Mouse (Mus musculus): ENCODE measurements at regions not wholly inside any gene's neighbourhood (a gene's known extent, or its start where the extent isn't known, plus 50 kb on each side); places are given as distances from the start of the nearest gene placed in this dataset.

DNA sequence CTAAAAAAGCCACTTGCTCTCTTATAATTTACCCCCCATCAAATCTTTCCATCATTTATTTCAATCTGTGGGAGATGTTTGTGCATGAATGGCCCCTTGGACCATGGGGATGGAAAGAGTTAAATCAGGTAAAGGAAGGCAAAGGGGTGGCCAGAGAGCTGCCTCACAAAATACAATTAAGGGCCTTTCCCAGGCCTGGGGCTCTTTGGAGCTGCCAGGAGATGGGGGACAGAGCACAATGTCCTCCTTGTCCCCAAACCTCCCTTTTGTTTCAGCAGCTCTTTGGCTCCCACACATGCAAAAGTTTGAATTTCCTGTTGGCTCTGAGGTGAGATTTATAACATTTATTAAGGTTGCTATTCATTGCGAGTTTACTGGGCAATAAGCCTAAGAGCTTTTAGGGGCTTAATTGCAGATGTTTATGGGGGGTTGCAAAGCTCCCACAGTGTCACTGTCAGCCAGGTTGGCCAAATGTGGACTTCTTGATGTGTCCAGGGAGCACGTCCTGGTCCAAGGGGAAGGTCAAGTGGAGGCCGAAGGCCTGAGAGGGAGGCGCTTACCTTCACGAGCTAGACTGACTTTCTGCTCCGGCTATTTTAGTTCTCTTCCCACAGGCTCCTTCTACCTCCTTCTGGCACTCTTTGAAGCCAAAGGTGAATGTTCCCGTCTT lies 628.5 kb downstream of the Lmo4 start:
- no peak for DNase-seq

DNA sequence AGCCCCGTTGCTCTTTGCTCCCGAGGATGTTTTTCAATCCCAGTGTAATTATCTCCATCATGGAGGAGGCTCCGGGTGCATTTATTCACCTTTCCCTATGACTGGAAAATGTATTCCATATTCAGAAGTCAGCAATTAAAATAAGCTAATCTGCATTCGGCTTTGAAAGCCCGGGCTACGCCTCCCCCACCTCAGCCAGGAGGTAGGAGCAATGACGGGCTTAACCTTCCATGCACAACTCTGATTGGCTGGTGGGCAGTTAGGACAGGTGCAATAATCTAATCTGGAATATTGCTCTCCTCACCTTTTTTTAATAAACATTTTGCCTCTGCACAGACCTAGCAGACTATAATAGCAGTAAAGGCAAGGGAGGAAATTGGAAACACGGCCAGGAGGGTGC lies 629.3 kb downstream of the Lmo4 start:
- DNase-seq: no peak

- no peak for DNase-seq
Measured at GRCm38 (mm10) chr3:143574035-143574864, 630.8 kb downstream of the Lmo4 start.

DNA sequence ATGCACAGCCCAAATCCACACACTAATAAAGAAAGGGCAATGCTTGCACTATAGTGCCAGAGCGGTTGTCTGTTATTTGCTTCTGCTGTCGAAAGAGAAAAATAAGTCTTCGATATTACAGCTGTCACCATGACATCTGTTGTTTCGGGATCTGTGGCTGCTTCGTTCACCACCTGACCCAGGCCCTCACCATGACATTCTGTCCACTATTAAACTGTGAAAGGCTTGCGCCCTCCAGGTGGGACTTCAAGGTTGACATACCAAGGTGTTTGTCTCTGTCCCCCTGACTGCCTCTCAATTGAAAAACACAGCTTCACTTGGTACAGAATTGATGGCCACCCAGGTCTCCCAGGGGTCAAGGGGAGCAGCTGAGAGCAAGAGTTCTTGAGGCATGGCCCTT lies 635.1 kb downstream of the Lmo4 start:
- DNase-seq: no peak

GRCm38 (mm10) chr3:143565067-143565466 lies 640.0 kb downstream of the Lmo4 start:
- no peak for DNase-seq

GRCm38 (mm10) chr3:143542811-143543210 lies 661.0 kb upstream of the Pkn2 start:
- DNase-seq: no peak

- DNase-seq: no peak
Measured at GRCm38 (mm10) chr3:143527982-143528381, 646.2 kb upstream of the Pkn2 start.

DNA sequence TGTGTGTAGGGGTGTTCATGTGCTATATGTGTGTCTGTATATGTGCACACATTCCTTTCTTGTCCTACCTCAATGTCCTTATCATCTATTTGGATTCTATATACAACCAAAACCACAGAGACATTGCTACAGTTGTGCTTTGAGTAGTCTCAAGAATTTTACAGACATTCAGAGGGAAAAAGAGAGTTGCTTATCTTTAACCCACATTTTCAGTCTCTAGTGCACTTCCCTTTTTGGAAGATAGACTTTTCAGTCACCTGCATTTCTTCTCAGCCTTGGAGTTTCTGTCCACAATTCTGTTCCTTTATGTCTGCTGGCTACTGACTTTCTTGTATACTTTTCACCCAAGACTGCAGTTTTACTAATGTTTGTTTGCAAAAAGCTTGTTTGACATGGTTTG lies 645.5 kb upstream of the Pkn2 start:
- DNase-seq: no peak

- no peak for DNase-seq
Measured at GRCm38 (mm10) chr3:143512517-143513249, 630.9 kb upstream of the Pkn2 start.

GRCm38 (mm10) chr3:143509531-143509930 lies 627.7 kb upstream of the Pkn2 start:
- no peak for DNase-seq

- DNase-seq: peak; percentile 44 to 51
Measured at GRCm38 (mm10) chr3:143508280-143508679, 626.5 kb upstream of the Pkn2 start.

- no peak for DNase-seq
Measured at GRCm38 (mm10) chr3:143501017-143501416, 619.2 kb upstream of the Pkn2 start.

GRCm38 (mm10) chr3:143495389-143495788 lies 613.6 kb upstream of the Pkn2 start:
- DNase-seq: no peak

DNA sequence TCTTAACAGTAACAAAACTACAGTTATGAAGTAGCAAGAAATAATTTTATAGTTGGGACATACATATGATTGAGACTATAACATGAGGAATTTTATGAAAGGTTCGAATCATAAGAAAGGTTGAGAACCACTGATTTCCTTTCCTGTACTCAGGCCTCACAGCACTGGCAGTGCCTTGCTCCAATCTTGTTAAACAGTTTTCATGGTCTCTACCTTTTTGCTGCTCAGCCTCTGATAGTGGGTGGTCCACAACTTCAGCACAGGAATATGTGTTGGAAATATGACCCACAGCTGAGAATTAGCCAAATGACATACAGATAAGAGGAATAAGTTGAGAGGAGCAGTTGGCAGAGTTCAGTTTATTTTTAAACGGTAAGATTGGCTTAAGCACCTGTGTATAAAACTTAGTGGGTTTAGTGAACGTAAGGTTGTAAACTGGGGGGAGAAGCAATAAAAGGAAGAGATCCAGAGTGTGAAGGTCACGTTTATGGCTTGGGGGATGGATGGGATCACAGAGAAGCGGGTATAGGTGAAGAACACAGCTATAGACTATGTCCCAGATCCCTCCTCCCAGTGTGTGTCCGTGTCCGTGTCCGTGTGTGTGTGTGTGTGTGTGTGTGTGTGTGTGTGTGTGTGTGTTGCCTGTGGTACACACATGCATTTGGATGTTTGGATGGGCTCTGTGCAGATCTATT lies 596.3 kb upstream of the Pkn2 start:
- DNase-seq: no peak

- no peak for DNase-seq
Measured at GRCm38 (mm10) chr3:143475461-143475860, 593.7 kb upstream of the Pkn2 start.

- DNase-seq: no peak
Measured at GRCm38 (mm10) chr3:143447005-143447709, 565.4 kb upstream of the Pkn2 start.

- no peak for DNase-seq
Measured at GRCm38 (mm10) chr3:143417401-143417800, 535.6 kb upstream of the Pkn2 start.

DNA sequence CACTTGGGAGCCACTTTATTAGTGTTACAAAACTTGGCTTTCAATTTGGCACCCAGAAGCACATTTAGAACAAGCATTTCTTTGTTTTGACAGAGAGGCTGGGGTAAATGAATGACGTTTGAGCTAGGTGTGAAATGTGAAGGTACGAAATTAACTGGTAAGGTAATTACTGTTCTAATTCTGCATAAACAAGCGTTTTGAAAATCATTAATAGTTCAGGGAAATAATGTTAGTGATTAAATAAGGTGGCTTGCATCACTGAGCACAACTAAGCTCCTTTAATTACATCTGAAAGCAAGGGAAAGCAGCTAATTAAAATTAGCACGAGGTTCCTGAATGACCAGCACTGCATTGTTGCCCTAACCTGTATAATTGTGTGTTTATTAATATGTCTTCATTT lies 529.9 kb upstream of the Pkn2 start:
- DNase-seq: no peak

GRCm38 (mm10) chr3:143398966-143399365 lies 517.2 kb upstream of the Pkn2 start:
- DNase-seq: no peak

DNA sequence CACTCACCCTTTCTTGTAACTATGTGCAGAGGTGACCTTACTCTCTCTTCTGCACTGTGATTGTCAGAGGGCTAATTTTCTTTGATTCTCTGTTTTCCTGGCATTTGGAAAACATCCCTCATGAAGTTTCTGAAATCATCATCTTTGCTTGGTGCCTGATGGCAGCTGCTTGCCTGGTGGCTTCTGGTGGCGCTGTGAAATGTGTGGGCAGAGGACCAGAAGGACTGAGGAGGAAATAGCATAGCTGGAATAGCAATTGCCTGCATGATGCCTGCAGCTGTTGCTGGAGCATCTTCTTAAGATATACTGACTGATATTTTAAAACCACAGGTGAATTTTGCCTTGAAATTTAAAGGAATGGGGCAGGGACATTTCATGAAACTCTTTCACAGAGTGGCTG lies 502.6 kb upstream of the Pkn2 start:
- DNase-seq: no peak

DNA sequence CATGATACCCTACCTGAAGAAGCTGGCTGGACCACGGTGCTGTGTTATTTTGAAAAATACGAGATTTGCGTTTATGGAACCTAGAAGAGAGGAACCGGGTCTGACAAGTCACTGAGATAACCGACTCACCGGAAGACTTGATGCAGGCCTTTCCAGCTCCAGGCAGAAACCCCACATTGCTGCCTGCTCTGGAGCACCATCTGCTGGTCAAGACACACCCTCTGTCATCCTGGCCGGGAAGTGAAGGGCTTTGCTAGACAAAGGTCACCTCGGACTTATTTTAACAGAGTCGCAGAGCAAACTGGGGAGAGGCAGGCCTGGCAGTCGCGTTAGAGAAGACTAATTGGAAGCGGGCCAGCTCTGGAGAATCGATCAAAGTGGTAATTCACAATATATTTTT lies 497.4 kb upstream of the Pkn2 start:
- DNase-seq: peak; percentile 71 to 72

DNA sequence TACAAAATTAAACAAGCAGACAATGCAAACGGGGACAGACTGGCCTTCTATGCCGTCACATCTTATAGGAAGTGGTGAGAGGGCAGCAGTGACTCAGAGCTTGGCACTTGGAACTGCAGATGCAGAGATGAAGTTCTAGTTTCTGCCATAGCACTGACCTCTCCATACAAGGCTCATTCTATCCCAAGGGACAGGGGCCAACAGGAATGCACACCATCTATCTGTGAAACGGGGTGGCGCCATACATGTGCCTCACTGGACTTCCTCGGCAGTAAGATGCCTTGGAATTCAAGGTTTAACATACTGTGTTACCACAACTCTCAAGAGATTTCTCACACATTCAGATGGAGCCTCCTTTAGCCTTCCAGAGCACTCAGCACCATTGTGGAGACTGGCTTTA lies 495.6 kb upstream of the Pkn2 start:
- DNase-seq: no peak

Measured in thymus, postnatal 36 days (tissue).